Mouse (Mus musculus): ENCODE data around the gene Cblc. TPM values are rescaled to one million over a fixed set of nuclear protein-coding genes. Genes with fewer than 3 reads are reported as not detected.
A peak's percentile ranks its signal among the peaks of the same experiment; 100 is the strongest.

Cblc gene
- polyA plus RNA-seq, 1 experiment, result 17.1 TPM

DNA sequence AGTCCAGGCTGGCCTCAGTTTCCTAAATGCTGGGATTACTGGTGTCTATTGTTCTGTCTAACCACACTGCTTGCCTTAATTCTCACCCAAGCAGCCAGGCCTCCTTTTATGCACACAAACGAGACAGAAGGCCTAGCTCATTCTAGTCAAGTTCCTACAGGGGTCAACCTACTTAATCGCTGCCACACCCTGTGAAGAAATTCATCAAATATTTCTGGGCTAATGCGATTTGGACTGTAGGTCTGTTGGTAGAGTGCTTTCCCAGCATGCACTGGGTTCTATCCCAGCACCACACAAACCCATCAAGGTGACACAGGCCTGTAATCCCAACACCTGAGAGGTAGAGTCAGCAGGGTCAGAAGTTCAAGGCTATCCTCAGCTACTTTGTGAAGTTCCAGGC is 33.1 kb upstream of the Cblc start:
- H3K9me3 ChIP-seq (replicated peaks; ENCODE audit: control insufficient read depth, insufficient read depth, low read length, poor library complexity, severe bottlenecking), result no peaks in the 10 kb centered on the region
- 0 out of 2 replicates have a peak overlapping the region, but pooled peaks have one; percentile 18 for H3K27ac ChIP-seq (ENCODE audit: insufficient read depth, low read length)
- no peak for TF ChIP-seq POLR2A (IDR thresholded peaks at IDR 0.05; ENCODE audit: insufficient read depth, low read length)
- no peak for TF ChIP-seq EP300 (IDR thresholded peaks at IDR 0.05; ENCODE audit: insufficient read depth, low read depth, low read length)
- no peak for TF ChIP-seq CTCF (IDR thresholded peaks at IDR 0.05; ENCODE audit: low read depth, low read length)
- no peak overlapping the region for H3K4me3 ChIP-seq (ENCODE audit: low read depth, low read length)
- peaks cover 6% of the 10 kb centered on the region for H3K4me1 ChIP-seq (ENCODE audit: control insufficient read depth, insufficient read depth, low read length)
- H3K9ac ChIP-seq (ENCODE audit: low read depth, poor library complexity, severe bottlenecking), result no peak overlapping the region
- H3K27me3 ChIP-seq (ENCODE audit: control insufficient read depth, insufficient read depth, low read length, poor library complexity, severe bottlenecking), result no peaks in the 10 kb centered on the region
- H3K36me3 ChIP-seq (ENCODE audit: control insufficient read depth, insufficient read depth, low read length, poor library complexity, severe bottlenecking), result no peaks in the 10 kb centered on the region

GRCm38 (mm10) chr7:19826756-19827155 is 30.1 kb upstream of the Cblc start:
- Histone ChIP-seq H3K27ac (ENCODE audit: insufficient read depth, low read length) (peak overlapping the region; percentile 97), H3K4me3 (ENCODE audit: low read depth, low read length) (peak overlapping the region; percentile 24), H3K9ac (ENCODE audit: low read depth, poor library complexity, severe bottlenecking) (peak overlapping the region; percentile 32), H3K27me3 (ENCODE audit: control insufficient read depth, insufficient read depth, low read length, poor library complexity, severe bottlenecking) (no peaks in the 10 kb centered on the region), H3K36me3 (ENCODE audit: control insufficient read depth, insufficient read depth, low read length, poor library complexity, severe bottlenecking) (no peaks in the 10 kb centered on the region), H3K4me1 (ENCODE audit: control insufficient read depth, insufficient read depth, low read length) (peaks cover 6% of the 10 kb centered on the region), H3K9me3 (replicated peaks; ENCODE audit: control insufficient read depth, insufficient read depth, low read length, poor library complexity, severe bottlenecking) (no peaks in the 10 kb centered on the region)
- TF ChIP-seq EP300 (IDR thresholded peaks at IDR 0.05; ENCODE audit: insufficient read depth, low read depth, low read length), result peak; percentile 80; the same call in 1 of the 2 replicates
- TF ChIP-seq POLR2A (IDR thresholded peaks at IDR 0.05; ENCODE audit: insufficient read depth, low read length), result no peak

DNA sequence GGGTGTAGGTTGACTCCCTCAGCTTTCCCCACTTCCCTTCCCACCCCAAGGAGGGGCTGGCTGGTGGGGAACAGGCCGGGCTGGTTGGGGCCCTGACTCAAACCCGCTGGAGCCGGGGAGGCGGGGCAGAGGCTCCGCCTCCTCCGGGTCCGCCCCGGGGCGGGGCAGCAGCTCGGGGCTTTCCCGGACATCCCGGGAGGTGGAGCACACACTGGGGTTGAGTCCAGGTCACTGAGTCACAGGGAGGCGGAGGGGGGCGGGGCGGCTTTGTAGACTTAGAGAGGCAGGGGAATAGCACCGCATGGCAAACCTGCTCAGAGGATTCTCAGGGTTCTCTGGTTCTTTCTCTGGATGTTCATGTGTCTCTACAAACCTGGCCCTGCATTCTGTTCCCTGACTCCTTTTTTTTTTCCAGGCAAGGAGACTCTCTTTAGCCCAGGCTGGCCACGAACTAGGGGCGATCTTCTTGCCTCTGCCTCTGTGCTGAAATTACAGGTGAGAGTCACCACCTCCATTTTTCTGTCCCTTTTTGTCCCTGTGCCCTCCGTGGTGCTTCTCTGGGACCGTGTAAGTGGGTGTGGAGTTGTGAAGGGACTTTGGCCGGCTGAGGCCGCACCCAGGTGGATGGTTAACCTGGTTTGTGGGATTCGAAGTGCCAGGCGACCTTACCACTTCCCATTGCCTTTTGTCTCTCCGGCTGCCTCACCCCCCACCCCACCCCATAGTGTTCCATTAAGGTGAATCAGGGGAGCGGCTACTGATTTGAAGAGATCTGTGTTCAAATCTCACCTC is 27.8 kb upstream of the Cblc start:
- H3K4me1 ChIP-seq (ENCODE audit: control insufficient read depth, insufficient read depth, low read length), result peaks cover 5% of the 10 kb centered on the region
- H3K36me3 ChIP-seq (ENCODE audit: control insufficient read depth, insufficient read depth, low read length, poor library complexity, severe bottlenecking), result peaks cover 5% of the 10 kb centered on the region; the same call in 1 of the 2 replicates
- peak overlapping the region; percentile 90 for H3K9ac ChIP-seq (ENCODE audit: low read depth, poor library complexity, severe bottlenecking)
- H3K27me3 ChIP-seq (ENCODE audit: control insufficient read depth, insufficient read depth, low read length, poor library complexity, severe bottlenecking), result no peaks in the 10 kb centered on the region
- peak; percentile 87 for TF ChIP-seq EP300 (IDR thresholded peaks at IDR 0.05; ENCODE audit: insufficient read depth, low read depth, low read length)
- peak; percentile 22 for TF ChIP-seq POLR2A (IDR thresholded peaks at IDR 0.05; ENCODE audit: insufficient read depth, low read length)
- TF ChIP-seq CTCF (IDR thresholded peaks at IDR 0.05; ENCODE audit: low read depth, low read length), result no peak
- peak overlapping the region; percentile 61 for H3K4me3 ChIP-seq (ENCODE audit: low read depth, low read length)
- peak overlapping the region; percentile 86 for H3K27ac ChIP-seq (ENCODE audit: insufficient read depth, low read length)
- peaks cover 8% of the 10 kb centered on the region; the same call in 1 of the 2 replicates for H3K9me3 ChIP-seq (replicated peaks; ENCODE audit: control insufficient read depth, insufficient read depth, low read length, poor library complexity, severe bottlenecking)

DNA sequence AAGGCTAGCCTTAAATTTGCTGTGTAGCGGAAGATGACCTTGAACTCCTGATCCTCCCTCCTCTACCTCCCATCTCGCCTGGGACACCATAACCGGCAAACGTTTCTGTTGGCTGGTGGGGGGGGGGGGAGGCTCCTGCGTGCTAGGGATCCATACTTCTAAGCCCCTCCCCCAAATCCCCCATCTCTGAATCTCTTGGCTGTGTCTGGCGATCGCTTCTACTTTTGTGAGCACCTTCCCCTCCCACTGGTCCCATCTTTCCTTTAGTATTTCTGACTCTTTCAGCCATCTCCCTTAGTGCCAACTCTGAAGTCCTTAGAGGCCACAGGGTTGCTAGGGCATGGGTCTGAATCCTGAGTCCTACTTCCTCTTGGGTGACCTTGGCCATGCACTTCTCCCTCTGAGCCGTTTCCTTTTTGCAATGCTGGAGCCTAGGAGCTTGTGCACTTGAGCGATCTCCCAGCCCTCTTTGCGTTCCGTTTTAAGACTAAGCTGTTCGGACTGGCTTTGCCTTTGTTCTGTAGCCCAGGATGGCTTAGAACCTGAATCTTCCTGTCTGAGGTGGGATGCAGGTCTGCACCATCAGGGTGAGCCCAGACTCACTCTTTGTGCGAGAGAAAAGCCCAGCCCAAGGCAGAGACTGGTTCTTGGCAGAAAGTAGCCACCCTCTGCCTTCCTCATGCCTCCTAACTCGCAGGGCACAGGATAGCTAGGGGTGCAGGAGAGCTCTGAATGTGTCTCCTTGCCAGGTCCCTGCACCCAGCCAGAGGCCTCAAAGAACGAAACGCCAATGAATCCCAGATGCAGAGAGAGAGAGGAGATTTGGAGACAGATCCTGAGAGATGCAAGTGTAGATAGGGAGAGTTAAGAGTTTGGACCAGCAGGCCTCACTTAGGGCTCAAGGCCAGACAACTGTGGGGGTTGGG is 26.9 kb upstream of the Cblc start:
- H3K9ac ChIP-seq (ENCODE audit: low read depth, poor library complexity, severe bottlenecking), result peak overlapping the region; percentile 90
- peaks cover 5% of the 10 kb centered on the region; the same call in 1 of the 2 replicates for H3K36me3 ChIP-seq (ENCODE audit: control insufficient read depth, insufficient read depth, low read length, poor library complexity, severe bottlenecking)
- H3K27ac ChIP-seq (ENCODE audit: insufficient read depth, low read length), result peak overlapping the region; percentile 82
- H3K4me3 ChIP-seq (ENCODE audit: low read depth, low read length), result peak overlapping the region; percentile 3
- peaks cover 8% of the 10 kb centered on the region; the same call in 1 of the 2 replicates for H3K9me3 ChIP-seq (replicated peaks; ENCODE audit: control insufficient read depth, insufficient read depth, low read length, poor library complexity, severe bottlenecking)
- TF ChIP-seq CTCF (IDR thresholded peaks at IDR 0.05; ENCODE audit: low read depth, low read length), result no peak
- TF ChIP-seq EP300 (IDR thresholded peaks at IDR 0.05; ENCODE audit: insufficient read depth, low read depth, low read length), result peak; percentile 70; the same call in 1 of the 2 replicates
- peaks cover 9% of the 10 kb centered on the region for H3K4me1 ChIP-seq (ENCODE audit: control insufficient read depth, insufficient read depth, low read length)
- no peaks in the 10 kb centered on the region for H3K27me3 ChIP-seq (ENCODE audit: control insufficient read depth, insufficient read depth, low read length, poor library complexity, severe bottlenecking)

GRCm38 (mm10) chr7:19822604-19823058 is 26.0 kb upstream of the Cblc start, which contains the start of gene Bcl3:
Gene Bcl3 (minus strand): TSS chr7:19822770.
- Histone ChIP-seq H3K9ac (ENCODE audit: low read depth, poor library complexity, severe bottlenecking) (peak within 1 kb of the TSS; percentile 90), H3K27ac (ENCODE audit: insufficient read depth, low read length) (peak within 1 kb of the TSS; percentile 82), H3K27me3 (ENCODE audit: control insufficient read depth, insufficient read depth, low read length, poor library complexity, severe bottlenecking) (no peaks in the 10 kb centered on the region)

More at GRCm38 (mm10) chr7:19822604-19823058, 26.0 kb upstream of the Cblc start, which contains the start of gene Bcl3:
- Histone ChIP-seq H3K9me3 (replicated peaks; ENCODE audit: control insufficient read depth, insufficient read depth, low read length, poor library complexity, severe bottlenecking) (peaks cover 8% of the 10 kb centered on the region; the same call in 1 of the 2 replicates), H3K4me1 (ENCODE audit: control insufficient read depth, insufficient read depth, low read length) (peaks cover 11% of the 10 kb centered on the region), H3K36me3 (ENCODE audit: control insufficient read depth, insufficient read depth, low read length, poor library complexity, severe bottlenecking) (peaks cover 5% of the 10 kb centered on the region; the same call in 1 of the 2 replicates), H3K4me3 (ENCODE audit: low read depth, low read length) (peak within 1 kb of the TSS; percentile 71)
- no peak for TF ChIP-seq CTCF (IDR thresholded peaks at IDR 0.05; ENCODE audit: low read depth, low read length)
- TF ChIP-seq EP300 (IDR thresholded peaks at IDR 0.05; ENCODE audit: insufficient read depth, low read depth, low read length), result peak; percentile 80; the same call in 1 of the 2 replicates

All from ES-Bruce4 (cell line).